Comparison of ENCODE assay signal across 8 mouse cellular contexts in genomic region chr11:76398312-76398797, GRCm38 (mm10). TPM values are rescaled to one million over a fixed set of nuclear protein-coding genes. Genes with fewer than 3 reads are reported as not detected.
A peak's percentile ranks its signal among the peaks of the same experiment; 100 is the strongest.
DNase-seq lines count a peak whose midpoint lies in the region; ATAC-seq lines count a peak whose summit lies in the region.

No protein-coding gene starts in this region.

- WGBS in kidney, embryonic 16.5 days: 0% methylated on average over 33 of the region's 33 CpGs
- WGBS in intestine, embryonic 15.5 days: 0% methylated on average over 33 of the region's 33 CpGs
- WGBS in midbrain, embryonic 10.5 days: under 1% methylated on average over 31 of the region's 33 CpGs

- H3K4me1 ChIP-seq in kidney, embryonic 16.5 days (ENCODE audit: insufficient read depth, low read length): peaks cover 20% of the 10 kb centered on the region
- H3K4me1 ChIP-seq in erythroblast, embryonic 14.5 days (ENCODE audit: control insufficient read depth): peaks cover 26% of the 10 kb centered on the region
- peaks cover 6% of the 10 kb centered on the region; the same call in 1 of the 2 replicates for H3K4me1 ChIP-seq in intestine, embryonic 15.5 days (replicated peaks)
- peaks cover 45% of the 10 kb centered on the region for H3K4me1 ChIP-seq in midbrain, embryonic 10.5 days

- H3K36me3 ChIP-seq in kidney, embryonic 16.5 days (ENCODE audit: insufficient read depth, low read length): no peaks in the 10 kb centered on the region
- H3K36me3 ChIP-seq in erythroblast, embryonic 14.5 days (ENCODE audit: control insufficient read depth): no peaks in the 10 kb centered on the region
- no peaks in the 10 kb centered on the region for H3K36me3 ChIP-seq in intestine, embryonic 15.5 days
- H3K36me3 ChIP-seq in midbrain, embryonic 10.5 days: peaks cover 12% of the 10 kb centered on the region

- peak overlapping the region; percentile 58 for H3K4me3 ChIP-seq in kidney, embryonic 16.5 days (ENCODE audit: low read length)
- H3K4me3 ChIP-seq in erythroblast, embryonic 14.5 days (replicated peaks): peak overlapping the region; percentile 67
- H3K4me3 ChIP-seq in intestine, embryonic 15.5 days (replicated peaks): peak overlapping the region; percentile 86
- H3K4me3 ChIP-seq in midbrain, embryonic 10.5 days: peak overlapping the region; percentile 93

- peak; percentile 50 for ATAC-seq in kidney, embryonic 16.5 days (ENCODE audit: low FRiP score, low TSS enrichment)
- ATAC-seq in intestine, embryonic 15.5 days: peak; percentile 64

- no peaks in the 10 kb centered on the region for H3K27me3 ChIP-seq in kidney, embryonic 16.5 days (ENCODE audit: insufficient read depth, low read length)
- H3K27me3 ChIP-seq in erythroblast, embryonic 14.5 days (ENCODE audit: control insufficient read depth): peaks cover 64% of the 10 kb centered on the region
- no peaks in the 10 kb centered on the region for H3K27me3 ChIP-seq in intestine, embryonic 15.5 days (replicated peaks)
- peaks cover 4% of the 10 kb centered on the region; the same call in 1 of the 2 replicates for H3K27me3 ChIP-seq in midbrain, embryonic 10.5 days (ENCODE audit: low read depth, poor library complexity, severe bottlenecking)

- DNase-seq in kidney, adult 18-20 months: no peak
- DNase-seq in adrenal gland, postnatal 10 days: peak; percentile 68
- DNase-seq in midbrain, embryonic 10.5 days (ENCODE audit: low spot score): no peak
- DNase-seq in thymus, postnatal 14 days: no peak
- no peak for DNase-seq in left cerebral cortex, postnatal 25 days (ENCODE audit: low spot score in 2 of 2)

- H3K9ac ChIP-seq in kidney, embryonic 16.5 days (replicated peaks; ENCODE audit: low read length): peak overlapping the region; percentile 78
- H3K9ac ChIP-seq in intestine, embryonic 15.5 days: peak overlapping the region; percentile 86

- intact Hi-C loops in left cerebral cortex, postnatal 25 days (cut with DNase I): loop anchor here (5.0 kb wide), 1 partner anchor 126 kb away; no protein-coding TSS in a partner anchor

- H3K27ac ChIP-seq in kidney, embryonic 16.5 days (ENCODE audit: low read length): peak overlapping the region; percentile 89
- H3K27ac ChIP-seq in intestine, embryonic 15.5 days: peak overlapping the region; percentile 91
- peak overlapping the region; percentile 95 for H3K27ac ChIP-seq in midbrain, embryonic 10.5 days (replicated peaks)

- H3K4me2 ChIP-seq in kidney, embryonic 16.5 days (replicated peaks; ENCODE audit: low read depth, low read length): peak overlapping the region; percentile 67
- peak overlapping the region; percentile 89 for H3K4me2 ChIP-seq in intestine, embryonic 15.5 days (replicated peaks)

- no peaks in the 10 kb centered on the region for H3K9me3 ChIP-seq in kidney, embryonic 16.5 days (ENCODE audit: low read length)
- H3K9me3 ChIP-seq in erythroblast, embryonic 14.5 days (ENCODE audit: control insufficient read depth, low read length): no peaks in the 10 kb centered on the region
- H3K9me3 ChIP-seq in intestine, embryonic 15.5 days: no peaks in the 10 kb centered on the region
- H3K9me3 ChIP-seq in midbrain, embryonic 10.5 days (replicated peaks): no peaks in the 10 kb centered on the region

RNA-seq across cellular contexts. Expression of gene Nxn, which starts 0.6 kb away (rescaled TPM):
- polyA plus RNA-seq in kidney, embryonic 16.5 days (2015; fragmentation: Nextera tagmentation; extraction: Ambion mirVana): 26.9 and 29.5 TPM in 2 replicates
- total RNA-seq in adrenal gland, postnatal 10 days (2021): 10 to 100 TPM; 22.5 to 25.0 TPM
- polyA plus RNA-seq in erythroblast, embryonic 14.5 days (2012): 0.04 and 0.08 TPM in 2 replicates
- 31.1 and 31.2 TPM in 2 replicates for polyA plus RNA-seq in intestine, embryonic 15.5 days (2015; fragmentation: Nextera tagmentation; extraction: Ambion mirVana)
- 59.3 and 59.5 TPM in 2 replicates for polyA plus RNA-seq in midbrain, embryonic 10.5 days (2016; fragmentation: Nextera tagmentation; extraction: Ambion mirVana)
- 10 to 100 TPM; 10.3 to 11.5 TPM for total RNA-seq in left cerebral cortex, postnatal 25 days (2021)

RNA-seq across cellular contexts. Expression of gene Timm22, which starts 8.4 kb away (rescaled TPM):
- 106 and 112 TPM in 2 replicates for polyA plus RNA-seq in kidney, embryonic 16.5 days (2015; fragmentation: Nextera tagmentation; extraction: Ambion mirVana)
- 10 to 100 TPM; 45.2 to 47.5 TPM for total RNA-seq in adrenal gland, postnatal 10 days (2021)
- 0.77 and 1.0 TPM in 2 replicates for polyA plus RNA-seq in erythroblast, embryonic 14.5 days (2012)
- 87.2 and 103 TPM in 2 replicates for polyA plus RNA-seq in intestine, embryonic 15.5 days (2015; fragmentation: Nextera tagmentation; extraction: Ambion mirVana)
- 127 and 128 TPM in 2 replicates for polyA plus RNA-seq in midbrain, embryonic 10.5 days (2016; fragmentation: Nextera tagmentation; extraction: Ambion mirVana)
- 10 to 100 TPM; 36.3 to 37.3 TPM for total RNA-seq in left cerebral cortex, postnatal 25 days (2021)

Comparison
In these comparisons a context has a peak if more than half of its experiments do, and no peak if none do; other contexts are left out.
1. RNA of gene Nxn, which starts 0.6 kb away (polyA plus RNA-seq): 59.3 to 59.5 TPM in midbrain, embryonic 10.5 days, 31.1 to 31.2 TPM in intestine, embryonic 15.5 days and 26.9 to 29.5 TPM in kidney, embryonic 16.5 days; 0.04 to 0.08 TPM in erythroblast, embryonic 14.5 days; every median in the first group is over 10 times any median in the second.
2. RNA of gene Timm22, which starts 8.4 kb away (polyA plus RNA-seq): 127 to 128 TPM in midbrain, embryonic 10.5 days, 106 to 112 TPM in kidney, embryonic 16.5 days and 87.2 to 103 TPM in intestine, embryonic 15.5 days; 0.77 to 1.0 TPM in erythroblast, embryonic 14.5 days; every median in the first group is over 10 times any median in the second.
3. Peak in every context shown above with its lines, with median percentiles within 50 percentile points of each other: H3K27ac ChIP-seq and H3K4me3 ChIP-seq.